Mouse (Mus musculus) ES-Bruce4 (cell line): Measurements from ENCODE around the gene Slc39a3. TPM values are rescaled to one million over a fixed set of nuclear protein-coding genes. Genes with fewer than 3 reads are reported as not detected.
A peak's percentile ranks its signal among the peaks of the same experiment; 100 is the strongest.

ENCODE experiments used
- H3K27ac ChIP-seq: 2 replicates; pipeline ENCODE4 v1.5.1; 2012; ENCODE audit warnings: low read length, inconsistent platforms; ENCODE audit not compliant: insufficient read depth
- H3K27me3 ChIP-seq: 2 replicates; pipeline ENCODE4 v1.6.1; 2012; ENCODE audit warnings: mild to moderate bottlenecking, low read length, inconsistent platforms; ENCODE audit not compliant: control insufficient read depth, poor library complexity, insufficient read depth, severe bottlenecking
- H3K36me3 ChIP-seq: 2 replicates; pipeline ENCODE4 v1.6.1; 2012; ENCODE audit warnings: inconsistent platforms, mild to moderate bottlenecking, low read length, moderate library complexity; ENCODE audit not compliant: control insufficient read depth, poor library complexity, insufficient read depth, severe bottlenecking
- H3K4me1 ChIP-seq: one replicate; pipeline ENCODE4 v1.8.1; 2011; ENCODE audit warnings: low read length; ENCODE audit not compliant: control insufficient read depth, insufficient read depth
- H3K4me3 ChIP-seq: 2 replicates; pipeline ENCODE4 v1.5.1; 2011; ENCODE audit warnings: low read depth, mild to moderate bottlenecking, low read length
- H3K9ac ChIP-seq: 2 replicates; pipeline ENCODE4 v1.6.1; 2012; ENCODE audit warnings: low read depth, mild to moderate bottlenecking, inconsistent platforms; ENCODE audit not compliant: poor library complexity, severe bottlenecking
- H3K9me3 ChIP-seq: replicated peaks from 2 replicates; pipeline ENCODE4 v1.6.1; 2012; ENCODE audit warnings: mild to moderate bottlenecking, low read length, inconsistent platforms; ENCODE audit not compliant: control insufficient read depth, poor library complexity, insufficient read depth, severe bottlenecking
- CTCF ChIP-seq: IDR thresholded peaks from one replicate; pipeline ENCODE4 v1.8.1; 2011; ENCODE audit warnings: low read depth, low read length
- EP300 ChIP-seq: IDR thresholded peaks from 2 replicates; pipeline ENCODE4 v1.6.1; 2011; ENCODE audit warnings: low read depth, low read length; ENCODE audit not compliant: insufficient read depth
- POLR2A ChIP-seq: IDR thresholded peaks from one replicate; pipeline ENCODE4 v1.8.1; 2011; ENCODE audit warnings: low read length; ENCODE audit not compliant: insufficient read depth
- polyA plus RNA-seq: library from polyadenylated mRNA; stranded (reverse); fragments of >200 nt; gene quantifications from 2 replicates; pipeline ENCODE4 v1.2.4, GENCODE M21; 2011; ENCODE audit warnings: low read depth; ENCODE audit not compliant: missing spikeins, insufficient read depth, insufficient read length

The Slc39a3 gene
- polyA plus RNA-seq, 1 experiment: 4.5 TPM

- no peak overlapping the region for H3K4me3 ChIP-seq
- no peaks in the 10 kb centered on the region for H3K27me3 ChIP-seq
- no peak overlapping the region for H3K27ac ChIP-seq
- no peaks in the 10 kb centered on the region for H3K36me3 ChIP-seq
- H3K9me3 ChIP-seq: no peaks in the 10 kb centered on the region
- TF ChIP-seq POLR2A (no peak), EP300 (no peak), CTCF (no peak)
- no peak overlapping the region for H3K9ac ChIP-seq
- no peaks in the 10 kb centered on the region for H3K4me1 ChIP-seq
Observed at GRCm38 (mm10) chr10:80986754-80987153, 50.5 kb downstream of the Slc39a3 start.

GRCm38 (mm10) chr10:80985970-80986701 lies 51.1 kb downstream of the Slc39a3 start:
- TF ChIP-seq CTCF: no peak
- no peak for TF ChIP-seq POLR2A
- TF ChIP-seq EP300: no peak
- peak overlapping the region; percentile 39 for H3K4me3 ChIP-seq
- H3K9ac ChIP-seq: peak overlapping the region; percentile 31; the same call in 1 of the 2 replicates
- H3K9me3 ChIP-seq: no peaks in the 10 kb centered on the region
- no peak overlapping the region for H3K27ac ChIP-seq
- no peaks in the 10 kb centered on the region for H3K36me3 ChIP-seq
- no peaks in the 10 kb centered on the region for H3K4me1 ChIP-seq
- H3K27me3 ChIP-seq: no peaks in the 10 kb centered on the region

- H3K27me3 ChIP-seq: no peaks in the 10 kb centered on the region
- peak overlapping the region; percentile 31; the same call in 1 of the 2 replicates for H3K9ac ChIP-seq
- H3K27ac ChIP-seq: no peak overlapping the region
- no peaks in the 10 kb centered on the region for H3K4me1 ChIP-seq
- no peaks in the 10 kb centered on the region for H3K36me3 ChIP-seq
- H3K9me3 ChIP-seq: no peaks in the 10 kb centered on the region
- peak overlapping the region; percentile 39 for H3K4me3 ChIP-seq
- TF ChIP-seq CTCF (no peak), POLR2A (no peak), EP300 (no peak)
Observed at GRCm38 (mm10) chr10:80985241-80985969, 51.8 kb downstream of the Slc39a3 start.

GRCm38 (mm10) chr10:80984223-80984622 lies 53.0 kb downstream of the Slc39a3 start:
- no peaks in the 10 kb centered on the region for H3K27me3 ChIP-seq
- no peak overlapping the region for H3K4me3 ChIP-seq
- H3K4me1 ChIP-seq: no peaks in the 10 kb centered on the region
- H3K36me3 ChIP-seq: no peaks in the 10 kb centered on the region
- TF ChIP-seq EP300: no peak
- TF ChIP-seq CTCF: no peak
- TF ChIP-seq POLR2A: no peak
- H3K27ac ChIP-seq: no peak overlapping the region
- H3K9ac ChIP-seq: no peak overlapping the region
- H3K9me3 ChIP-seq: no peaks in the 10 kb centered on the region

GRCm38 (mm10) chr10:80982381-80982780 lies 54.8 kb downstream of the Slc39a3 start:
- H3K36me3 ChIP-seq: no peaks in the 10 kb centered on the region
- no peak overlapping the region for H3K4me3 ChIP-seq
- TF ChIP-seq CTCF (no peak), EP300 (no peak), POLR2A (no peak)
- no peak overlapping the region for H3K27ac ChIP-seq
- no peak overlapping the region for H3K9ac ChIP-seq
- no peaks in the 10 kb centered on the region for H3K27me3 ChIP-seq
- H3K4me1 ChIP-seq: no peaks in the 10 kb centered on the region
- H3K9me3 ChIP-seq: no peaks in the 10 kb centered on the region

- H3K9me3 ChIP-seq: no peaks in the 10 kb centered on the region
- H3K9ac ChIP-seq: no peak overlapping the region
- no peaks in the 10 kb centered on the region for H3K27me3 ChIP-seq
- H3K36me3 ChIP-seq: no peaks in the 10 kb centered on the region
- no peak overlapping the region for H3K27ac ChIP-seq
- no peak overlapping the region for H3K4me3 ChIP-seq
- no peak for TF ChIP-seq CTCF
- no peak for TF ChIP-seq POLR2A
- TF ChIP-seq EP300: no peak
- H3K4me1 ChIP-seq: no peaks in the 10 kb centered on the region
Observed at GRCm38 (mm10) chr10:80981564-80982112, 55.6 kb downstream of the Slc39a3 start.

Other genes starting within 250 kb of the Slc39a3 start
- 90.1 and 100 TPM in 2 replicates for gene Sf3a2, start 239.2 kb downstream of the Slc39a3 start, polyA plus RNA-seq
- 73.5 and 81.6 TPM in 2 replicates for gene Plekhj1, start 238.8 kb downstream of the Slc39a3 start, polyA plus RNA-seq
- 0.40 TPM in 1 of 2 replicates, not detected in the other for gene Amh, start 232.2 kb downstream of the Slc39a3 start, polyA plus RNA-seq
- 0.85 TPM in 1 of 2 replicates, not detected in the other for gene Jsrp1, start 223.9 kb downstream of the Slc39a3 start, polyA plus RNA-seq
- gene Oaz1, start 210.8 kb downstream of the Slc39a3 start, polyA plus RNA-seq: 471 and 498 TPM in 2 replicates
- gene Lingo3, start 193.4 kb downstream of the Slc39a3 start, polyA plus RNA-seq: 1.2 and 2.4 TPM in 2 replicates
- gene Lsm7, start 182.2 kb downstream of the Slc39a3 start, polyA plus RNA-seq: 105 and 135 TPM in 2 replicates
- 5.9 and 7.6 TPM in 2 replicates for gene Sppl2b, start 182.2 kb downstream of the Slc39a3 start, polyA plus RNA-seq
- 0.22 TPM in 1 of 2 replicates, not detected in the other for gene Tmprss9, start 165.6 kb downstream of the Slc39a3 start, polyA plus RNA-seq
- 135 and 146 TPM in 2 replicates for gene Timm13, start 136.5 kb downstream of the Slc39a3 start, polyA plus RNA-seq
- 25.9 and 28.2 TPM in 2 replicates for gene Lmnb2, start 119.2 kb downstream of the Slc39a3 start, polyA plus RNA-seq
- 80.7 and 86.3 TPM in 2 replicates for gene Gadd45b, start 107.4 kb downstream of the Slc39a3 start, polyA plus RNA-seq
- 4.1 TPM in 2 replicates for gene Gng7, start 22.5 kb downstream of the Slc39a3 start, polyA plus RNA-seq
- gene Diras1, start 11.8 kb downstream of the Slc39a3 start, polyA plus RNA-seq: 0.27 and 0.90 TPM in 2 replicates
- 107 and 110 TPM in 2 replicates for gene Sgta, start 22.8 kb upstream of the Slc39a3 start, polyA plus RNA-seq
- 77.4 and 81.3 TPM in 2 replicates for gene Thop1, start 32.6 kb upstream of the Slc39a3 start, polyA plus RNA-seq
- 0.68 TPM in 1 of 2 replicates, not detected in the other for gene Creb3l3, start 61.4 kb upstream of the Slc39a3 start, polyA plus RNA-seq
- gene Map2k2, start 68.5 kb upstream of the Slc39a3 start, polyA plus RNA-seq: 46.3 and 53.0 TPM in 2 replicates
- gene Zbtb7a, start 97.8 kb upstream of the Slc39a3 start, polyA plus RNA-seq: 12.6 and 14.4 TPM in 2 replicates
- gene Pias4, start 130.5 kb upstream of the Slc39a3 start, polyA plus RNA-seq: 36.8 and 44.9 TPM in 2 replicates
- 2,442 and 2,478 TPM in 2 replicates for gene Eef2, start 139.2 kb upstream of the Slc39a3 start, polyA plus RNA-seq
- 61.2 and 64.8 TPM in 2 replicates for gene Dapk3, start 145.6 kb upstream of the Slc39a3 start, polyA plus RNA-seq
- gene 4930442H23Rik, start 146.4 kb upstream of the Slc39a3 start, polyA plus RNA-seq: not detected in 2 replicates
- not detected in 2 replicates for gene Nmrk2, start 164.6 kb upstream of the Slc39a3 start, polyA plus RNA-seq
- gene Atcay, start 193.4 kb upstream of the Slc39a3 start, polyA plus RNA-seq: 0.88 and 0.91 TPM in 2 replicates
- 11.2 and 11.6 TPM in 2 replicates for gene Zfr2, start 195.7 kb upstream of the Slc39a3 start, polyA plus RNA-seq
- gene Matk, start 215.5 kb upstream of the Slc39a3 start, polyA plus RNA-seq: 1.1 and 1.2 TPM in 2 replicates
- 52.2 and 63.7 TPM in 2 replicates for gene Mrpl54, start 229.5 kb upstream of the Slc39a3 start, polyA plus RNA-seq
- gene Apba3, start 229.5 kb upstream of the Slc39a3 start, polyA plus RNA-seq: 25.8 and 26.4 TPM in 2 replicates